Mouse (Mus musculus) heart, embryonic 12.5 days (tissue): ENCODE results near the gene Drosha. TPM values are rescaled to one million over a fixed set of nuclear protein-coding genes. Genes with fewer than 3 reads are reported as not detected.
"Not testable (repeated sequence)": the region's sequence is repeated elsewhere in the genome, so short reads cannot be mapped to it uniquely, and the experiment has no call there.

Experiments
- ATAC-seq: fragments of 200-750 bp; cut with Nextera tagmentation; 2 replicates; pipeline ENCODE4 v1.8.0; 2017; ENCODE audit warnings: moderate TSS enrichment, moderate library complexity; ENCODE audit not compliant: insufficient number of reproducible peaks, low FRiP score
- H3K27ac ChIP-seq: fragments of 300-500 bp; sonication (generic); 2 replicates; pipeline ENCODE4 v1.5.1; 2016; ENCODE audit warnings: mild to moderate bottlenecking, moderate library complexity; ENCODE audit not compliant: poor library complexity, severe bottlenecking
- H3K27me3 ChIP-seq: fragments of 300-500 bp; sonication (generic); replicated peaks from 2 replicates; pipeline ENCODE4 v1.6.1; 2016; ENCODE audit warnings: mild to moderate bottlenecking, moderate library complexity
- H3K36me3 ChIP-seq: fragments of 300-500 bp; sonication (generic); 2 replicates; pipeline ENCODE4 v1.6.1; 2016; ENCODE audit warnings: mild to moderate bottlenecking, moderate library complexity
- H3K4me1 ChIP-seq: fragments of 300-500 bp; sonication (generic); replicated peaks from 2 replicates; pipeline ENCODE4 v1.6.1; 2016; ENCODE audit warnings: mild to moderate bottlenecking
- H3K4me2 ChIP-seq: fragments of 300-500 bp; sonication (generic); 2 replicates; pipeline ENCODE4 v1.6.1; 2016; ENCODE audit warnings: mild to moderate bottlenecking, moderate library complexity
- H3K4me3 ChIP-seq: fragments of 300-500 bp; sonication (generic); 2 replicates; pipeline ENCODE4 v1.5.1; 2016; ENCODE audit warnings: mild to moderate bottlenecking
- H3K9ac ChIP-seq: fragments of 300-500 bp; sonication (generic); 2 replicates; pipeline ENCODE4 v1.6.1; 2016; ENCODE audit warnings: mild to moderate bottlenecking, moderate library complexity
- H3K9me3 ChIP-seq: fragments of 300-500 bp; sonication (generic); replicated peaks from 2 replicates; pipeline ENCODE4 v1.6.1; 2016; ENCODE audit warnings: mild to moderate bottlenecking, moderate library complexity
- WGBS: fragments of 180-500 bp; shearing (Covaris S2); methylation state at CpG from one replicate; pipeline ENCODE4 v1.1.7; 2016; 5-methylcytosine and 5-hydroxymethylcytosine counted together
- polyA plus RNA-seq: library from polyadenylated mRNA; unstranded; fragments of >200 nt; fragmentation: Nextera tagmentation; extraction: Ambion mirVana; gene quantifications from 2 replicates; pipeline ENCODE4 v1.2.1, GENCODE M21; 2016

The Drosha gene
- polyA plus RNA-seq, 1 experiment from 2014 or later = 42.1 TPM

DNA sequence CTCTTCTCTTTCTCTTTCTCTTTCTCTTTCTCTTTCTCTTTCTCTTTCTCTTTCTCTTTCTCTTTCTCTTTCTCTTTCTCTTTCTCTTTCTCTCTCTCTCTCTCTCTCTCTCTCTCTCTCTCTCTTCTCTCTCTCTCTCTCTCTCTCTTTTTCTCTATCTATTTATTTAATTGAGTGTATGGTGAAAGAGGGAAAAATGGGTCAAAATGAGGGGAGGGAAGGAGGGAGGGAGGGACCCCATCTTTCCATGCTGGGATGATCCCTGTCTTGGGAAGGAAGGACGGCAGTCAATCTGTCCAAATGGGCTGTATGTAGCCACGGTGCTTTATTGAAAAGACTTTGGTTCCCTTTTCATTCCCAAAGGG, 23.5 kb upstream of the Drosha start:
- not testable (repeated sequence) for H3K9me3 ChIP-seq, H3K9ac ChIP-seq, H3K4me1 ChIP-seq, H3K4me3 ChIP-seq, H3K36me3 ChIP-seq, H3K27me3 ChIP-seq, ATAC-seq, H3K27ac ChIP-seq
- peak overlapping the region; percentile 42; the same call in 1 of the 2 replicates for H3K4me2 ChIP-seq
- 72% methylated on average over 2 of the region's 2 CpGs for WGBS

DNA sequence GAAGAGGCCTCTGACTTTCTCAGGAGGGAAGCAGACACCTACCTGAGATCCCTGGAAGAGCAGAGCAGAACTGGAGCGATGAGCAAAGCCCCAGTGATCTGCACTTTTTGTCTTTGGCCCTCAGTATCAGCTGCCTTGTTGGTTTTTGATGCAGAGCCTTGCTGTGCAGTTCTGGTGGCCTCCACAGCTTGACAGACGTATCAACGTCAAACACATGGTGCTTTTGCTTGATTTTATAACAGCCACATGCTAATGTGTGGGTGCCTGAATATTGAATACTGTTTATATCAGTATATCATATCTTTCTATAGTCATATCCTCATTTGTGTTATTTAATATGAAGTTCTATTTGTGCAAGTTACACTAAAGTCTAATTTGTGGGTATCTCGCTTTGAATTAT, 19.5 kb upstream of the Drosha start:
- peaks cover 7% of the 10 kb centered on the region; the same call in 1 of the 2 replicates for H3K4me1 ChIP-seq

DNA sequence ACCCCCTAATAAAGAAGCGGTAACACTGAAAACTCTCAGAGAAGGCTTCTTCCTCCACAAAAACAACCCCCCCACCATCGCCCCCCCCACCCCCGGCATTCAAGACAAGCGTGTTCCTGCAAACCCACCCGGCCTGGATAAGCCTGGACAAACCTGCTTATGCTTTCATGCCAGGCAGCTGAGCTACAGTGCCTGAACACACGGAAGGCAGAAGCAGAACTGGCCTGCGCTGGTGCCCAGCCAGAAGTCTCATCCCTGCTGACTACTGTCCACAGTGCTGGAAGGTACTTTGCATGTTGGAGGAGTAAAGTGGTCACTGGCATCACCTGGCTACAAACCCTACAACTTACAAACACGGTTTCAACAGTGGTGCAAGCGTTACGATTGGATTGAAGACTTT, 17.5 kb upstream of the Drosha start:
- no peak overlapping the region for H3K4me3 ChIP-seq
- no peaks in the 10 kb centered on the region for H3K27me3 ChIP-seq
- no peak for ATAC-seq
- H3K4me2 ChIP-seq = no peak overlapping the region
- 92% methylated on average over 10 of the region's 10 CpGs for WGBS
- H3K9ac ChIP-seq = no peak overlapping the region
- no peaks in the 10 kb centered on the region for H3K4me1 ChIP-seq
- no peak overlapping the region for H3K27ac ChIP-seq
- H3K9me3 ChIP-seq = no peaks in the 10 kb centered on the region
- peaks cover 59% of the 10 kb centered on the region for H3K36me3 ChIP-seq

More for the DNA sequence above, 19.5 kb upstream of the Drosha start:
- Histone ChIP-seq H3K27ac (no peak overlapping the region), H3K9ac (no peak overlapping the region), H3K36me3 (peaks cover 39% of the 10 kb centered on the region), H3K4me3 (no peak overlapping the region), H3K4me2 (no peak overlapping the region), H3K9me3 (no peaks in the 10 kb centered on the region), H3K27me3 (no peaks in the 10 kb centered on the region)
- no peak for ATAC-seq
- WGBS = 86% methylated on average over 4 of the region's 4 CpGs

DNA sequence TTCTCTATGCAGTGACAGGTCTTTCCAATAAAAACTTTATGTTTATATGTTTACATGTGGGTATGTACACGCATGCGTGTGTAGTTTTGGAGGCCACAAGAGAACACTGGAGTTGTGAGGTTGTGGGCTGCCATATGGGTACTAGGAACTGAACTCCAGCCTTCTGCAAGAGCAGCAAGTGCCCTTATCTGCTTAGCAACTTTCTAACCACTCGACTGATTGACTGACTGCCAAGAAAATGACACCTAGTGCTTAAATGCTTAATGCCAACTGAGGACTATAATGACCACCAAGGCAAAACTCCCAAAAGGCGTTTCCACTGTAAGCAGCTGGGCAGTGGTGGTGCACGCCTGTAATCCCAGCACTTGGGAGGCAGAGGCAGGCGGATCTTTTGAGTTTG, 15.3 kb upstream of the Drosha start:
- no peak for ATAC-seq
- no peaks in the 10 kb centered on the region for H3K27me3 ChIP-seq
- peaks cover 76% of the 10 kb centered on the region for H3K36me3 ChIP-seq
- no peaks in the 10 kb centered on the region for H3K4me1 ChIP-seq
- 83% methylated on average over 6 of the region's 6 CpGs for WGBS
- no peak overlapping the region for H3K4me2 ChIP-seq
- H3K9me3 ChIP-seq = no peaks in the 10 kb centered on the region
- no peak overlapping the region for H3K9ac ChIP-seq
- no peak overlapping the region for H3K27ac ChIP-seq
- H3K4me3 ChIP-seq = no peak overlapping the region

DNA sequence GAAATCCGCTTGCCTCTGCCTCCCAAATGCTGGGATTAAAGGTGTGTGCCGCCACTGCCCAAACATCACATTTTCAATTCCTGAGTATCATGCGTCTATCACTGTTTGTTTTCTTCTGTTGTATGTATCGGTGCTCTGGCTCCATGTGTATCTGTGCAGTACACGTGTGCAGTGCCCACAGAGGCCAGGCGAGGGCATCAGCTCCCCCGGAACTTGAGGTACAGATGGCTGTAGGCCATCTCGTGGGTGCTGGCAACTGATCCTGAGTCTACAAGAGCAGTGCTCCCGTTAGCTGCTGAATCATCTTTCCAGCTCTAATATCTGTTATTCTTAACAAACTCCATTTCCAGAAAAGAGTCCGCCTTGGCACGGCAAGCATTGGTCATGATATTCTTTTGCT, 12.0 kb upstream of the Drosha start:
- Histone ChIP-seq H3K27ac (no peak overlapping the region), H3K9ac (no peak overlapping the region), H3K9me3 (no peaks in the 10 kb centered on the region), H3K4me3 (no peak overlapping the region), H3K27me3 (no peaks in the 10 kb centered on the region), H3K4me2 (no peak overlapping the region), H3K36me3 (peaks cover 87% of the 10 kb centered on the region), H3K4me1 (no peaks in the 10 kb centered on the region)
- 93% methylated on average over 11 of the region's 11 CpGs for WGBS
- no peak for ATAC-seq

DNA sequence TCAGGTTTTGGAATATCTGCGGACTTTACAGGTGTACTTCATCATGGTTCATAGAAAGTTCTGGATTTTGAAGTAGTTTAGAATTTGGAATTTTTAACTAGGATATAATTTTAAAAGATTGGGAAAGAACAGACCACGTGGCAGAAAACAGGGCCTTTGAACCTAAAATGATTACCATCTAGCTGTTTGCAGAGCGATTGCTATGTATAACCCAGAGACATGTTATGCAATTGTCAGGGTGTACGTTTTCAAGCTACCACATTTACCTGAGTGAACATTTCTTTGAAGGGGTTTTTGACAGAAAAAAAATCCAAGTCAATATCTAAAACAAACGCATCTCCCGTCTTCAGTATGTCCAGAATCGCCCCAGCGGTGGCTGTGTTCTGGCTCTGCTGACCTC, 7.0 kb upstream of the Drosha start:
- Histone ChIP-seq H3K9ac (no peak overlapping the region), H3K4me1 (no peaks in the 10 kb centered on the region), H3K27me3 (no peaks in the 10 kb centered on the region), H3K9me3 (no peaks in the 10 kb centered on the region), H3K4me2 (no peak overlapping the region), H3K27ac (no peak overlapping the region), H3K36me3 (peaks cover 82% of the 10 kb centered on the region), H3K4me3 (no peak overlapping the region)
- 91% methylated on average over 8 of the region's 8 CpGs for WGBS
- no peak for ATAC-seq

DNA sequence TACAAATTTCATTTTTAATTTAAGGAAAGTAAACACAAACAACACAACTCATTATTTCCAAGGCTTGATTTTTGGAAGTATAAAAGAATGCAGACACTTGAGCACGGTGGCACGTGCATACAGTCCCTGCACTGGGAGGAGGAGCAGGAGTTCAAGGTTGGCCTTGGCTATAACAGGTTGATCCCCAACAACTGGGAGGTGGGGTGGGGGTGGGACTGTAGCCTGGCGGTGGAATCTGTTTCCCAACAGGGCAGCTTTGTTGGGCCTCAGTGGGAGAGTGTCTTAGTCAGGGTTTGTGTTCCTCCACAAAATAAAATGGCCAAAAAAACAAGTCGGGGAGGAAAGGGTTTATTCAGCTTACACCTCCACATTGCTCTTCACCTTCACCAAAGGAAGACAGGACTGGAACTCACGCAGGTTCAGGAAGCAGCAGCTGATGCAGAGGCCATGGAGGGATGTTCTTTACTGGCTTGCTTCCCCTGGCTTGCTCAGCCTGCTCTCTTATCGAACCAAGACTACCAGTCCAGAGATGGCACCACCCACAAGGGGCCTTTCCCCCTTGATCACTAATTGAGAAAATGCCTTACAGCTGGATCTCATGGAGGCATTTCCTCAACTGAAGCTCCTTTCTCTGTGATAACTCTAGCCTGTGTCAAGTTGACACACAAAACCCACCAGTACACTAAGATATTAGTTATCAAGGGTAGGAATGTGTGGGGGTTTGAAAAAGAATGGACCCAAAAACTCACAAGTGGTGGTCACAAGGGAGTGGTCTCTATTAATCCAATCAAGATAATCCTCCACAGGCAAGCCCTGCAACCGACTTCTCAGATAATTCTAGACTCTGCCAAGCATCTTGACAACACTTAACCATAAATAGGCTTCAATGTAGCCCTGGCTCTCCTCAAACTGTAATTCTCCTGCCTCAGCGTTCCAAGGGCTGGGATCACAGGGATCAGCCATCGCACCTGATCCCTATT, 1.9 kb upstream of the Drosha start:
- Histone ChIP-seq H3K27me3 (no peaks in the 10 kb centered on the region), H3K4me1 (peaks cover 11% of the 10 kb centered on the region), H3K4me2 (no peak overlapping the region), H3K36me3 (peaks cover 46% of the 10 kb centered on the region), H3K27ac (no peak overlapping the region), H3K9ac (no peak overlapping the region), H3K4me3 (no peak overlapping the region), H3K9me3 (no peaks in the 10 kb centered on the region)
- WGBS = 71% methylated on average over 9 of the region's 9 CpGs
- no peak for ATAC-seq

DNA sequence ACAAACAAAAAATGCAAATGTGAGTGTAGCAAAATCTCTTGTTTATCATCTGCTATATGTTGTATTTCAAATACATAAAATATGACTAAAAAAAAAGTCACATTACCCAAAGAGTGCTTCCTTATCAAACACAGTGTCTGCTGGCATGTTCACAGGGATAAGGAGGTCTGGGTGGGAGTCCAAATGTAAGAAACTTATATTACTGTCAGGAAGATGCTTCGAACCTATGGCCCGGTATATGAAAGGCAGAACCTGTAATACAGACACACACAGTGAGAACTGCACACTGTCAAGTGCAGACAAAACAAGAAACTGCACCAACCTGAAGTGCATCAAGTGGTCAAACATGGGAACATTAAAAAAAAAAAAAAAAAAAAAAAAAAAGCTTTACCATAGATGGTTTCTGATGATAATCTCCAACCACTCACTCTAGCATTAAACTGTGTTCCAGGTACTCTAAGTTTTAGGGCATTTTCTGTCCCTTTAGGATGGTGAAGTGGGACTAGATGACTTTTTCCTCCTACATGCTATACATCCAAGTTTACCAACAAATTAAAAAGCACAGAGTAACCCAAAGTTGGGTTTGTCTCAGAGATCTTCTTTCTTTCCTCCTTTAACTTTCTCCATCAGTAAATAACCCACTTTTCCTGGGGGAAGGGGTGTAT, 1.0 kb upstream of the Drosha start:
- H3K9ac ChIP-seq = peak overlapping the region; percentile 89
- peak overlapping the region; percentile 82 for H3K4me3 ChIP-seq
- H3K9me3 ChIP-seq = no peaks in the 10 kb centered on the region
- peaks cover 11% of the 10 kb centered on the region for H3K4me1 ChIP-seq
- peaks cover 46% of the 10 kb centered on the region for H3K36me3 ChIP-seq
- ATAC-seq = no peak
- H3K4me2 ChIP-seq = peak overlapping the region; percentile 77
- 86% methylated on average over 2 of the region's 2 CpGs for WGBS
- H3K27me3 ChIP-seq = no peaks in the 10 kb centered on the region
- H3K27ac ChIP-seq = no peak overlapping the region; the same call in 1 of the 2 replicates

DNA sequence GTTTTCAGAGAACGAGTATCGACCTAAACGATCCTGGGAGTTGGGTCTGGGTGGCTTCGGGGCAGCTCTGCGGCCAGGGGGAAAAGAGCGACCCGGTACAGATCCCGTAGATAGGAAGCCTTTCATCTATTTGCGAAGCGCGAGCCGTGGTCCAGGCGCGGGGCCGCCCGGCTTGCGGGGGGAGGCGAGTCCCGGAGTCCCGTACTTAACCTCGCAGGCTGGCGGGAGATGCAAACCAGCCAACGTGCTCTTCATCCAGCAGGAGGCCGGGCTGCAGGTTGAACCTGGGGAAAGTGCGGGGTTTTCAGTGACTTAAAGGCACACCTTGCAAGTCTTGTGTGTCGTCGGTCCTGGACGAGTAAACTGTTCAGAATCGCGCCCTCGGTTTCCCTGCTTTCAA, 350 bp downstream of the Drosha start:
- H3K4me1 ChIP-seq = peaks cover 11% of the 10 kb centered on the region
- H3K27ac ChIP-seq = peak overlapping the region; percentile 55; the same call in 1 of the 2 replicates
- H3K4me2 ChIP-seq = peak overlapping the region; percentile 76
- ATAC-seq = peak; percentile 36; the same call in 1 of the 2 replicates
- H3K9me3 ChIP-seq = no peaks in the 10 kb centered on the region
- peaks cover 45% of the 10 kb centered on the region for H3K36me3 ChIP-seq
- no peaks in the 10 kb centered on the region for H3K27me3 ChIP-seq
- peak overlapping the region; percentile 86 for H3K9ac ChIP-seq
- under 1% methylated on average over 31 of the region's 31 CpGs for WGBS
- H3K4me3 ChIP-seq = peak overlapping the region; percentile 82

DNA sequence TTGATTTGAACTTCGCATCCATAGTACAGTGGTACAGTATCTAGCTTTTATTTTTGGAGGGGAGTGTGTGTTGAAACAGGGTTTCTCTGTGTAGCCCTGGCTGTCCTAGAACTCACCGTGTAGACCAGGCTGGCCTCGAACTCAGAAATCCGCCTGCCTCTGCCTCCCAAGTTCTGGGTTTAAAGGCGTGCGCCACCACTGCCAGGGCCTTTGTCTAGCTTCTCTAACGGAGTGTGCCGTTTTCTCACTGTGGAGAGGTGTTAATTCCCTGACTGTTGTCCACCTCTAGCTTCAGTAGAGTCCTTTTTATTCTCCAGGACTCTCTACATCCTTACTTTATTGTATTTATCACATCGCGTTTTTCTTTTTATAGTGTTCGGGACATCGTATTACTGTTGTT, 793 bp downstream of the Drosha start:
- Histone ChIP-seq H3K4me3 (peak overlapping the region; percentile 82), H3K27ac (no peak overlapping the region), H3K27me3 (no peaks in the 10 kb centered on the region), H3K36me3 (peaks cover 44% of the 10 kb centered on the region), H3K9me3 (no peaks in the 10 kb centered on the region), H3K4me2 (peak overlapping the region; percentile 76), H3K4me1 (peaks cover 11% of the 10 kb centered on the region), H3K9ac (peak overlapping the region; percentile 86)
- ATAC-seq = no peak
- 49% methylated on average over 12 of the region's 12 CpGs for WGBS

DNA sequence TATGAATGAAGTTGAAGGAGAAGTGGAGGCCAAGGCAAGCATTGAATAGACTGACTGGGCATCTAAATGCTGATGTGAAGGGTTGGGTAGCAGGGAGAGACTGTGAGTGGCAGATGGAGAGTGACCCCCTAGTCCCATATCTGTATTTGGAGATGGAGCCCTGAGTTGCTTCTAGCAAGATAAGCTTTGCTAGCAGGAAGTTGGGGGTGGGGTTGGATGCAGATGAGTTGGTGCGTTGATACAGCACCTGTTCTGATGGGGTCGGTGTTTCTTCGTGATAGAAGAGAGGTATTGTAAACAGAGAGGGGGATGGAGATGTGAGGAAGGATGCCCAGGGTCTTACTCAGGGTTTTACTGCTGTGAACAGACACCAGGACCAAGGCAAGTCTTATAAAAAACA, 5.3 kb downstream of the Drosha start:
- no peak overlapping the region for H3K27ac ChIP-seq
- H3K36me3 ChIP-seq = peaks cover 53% of the 10 kb centered on the region
- peaks cover 5% of the 10 kb centered on the region for H3K4me1 ChIP-seq
- WGBS = 85% methylated on average over 3 of the region's 3 CpGs
- no peak overlapping the region for H3K4me2 ChIP-seq
- H3K9me3 ChIP-seq = no peaks in the 10 kb centered on the region
- H3K27me3 ChIP-seq = no peaks in the 10 kb centered on the region
- no peak overlapping the region for H3K4me3 ChIP-seq
- ATAC-seq = no peak
- no peak overlapping the region for H3K9ac ChIP-seq
